In genomic region chr11:61304535-61304934, GRCm38 (mm10) we compare ENCODE assay signal across 22 mouse cellular contexts. TPM values are rescaled to one million over a fixed set of nuclear protein-coding genes. Genes with fewer than 3 reads are reported as not detected.
"Had no signal": no experiment of that assay in that cellular context is flagged by ENCODE, and none has a peak within 500 bp of the region (broad histone marks: within the 10 kb centered on the region; RNA-seq: fewer than 3 reads in every experiment).

No protein-coding gene starts in this region.

RNA-seq across cellular contexts. Expression of gene Slc47a2, which starts 38.1 kb away (rescaled TPM):
- total RNA-seq: heart, postnatal 14 days; heart, postnatal 25 days; heart, postnatal 36 days; hematopoietic stem cell, adult 5-6 weeks; layer of hippocampus, adult 2 months; layer of hippocampus, postnatal 25 days had no signal
- polyA plus RNA-seq: heart, embryonic 10.5 days; heart, embryonic 12.5 days; heart, embryonic 13.5 days; hindbrain, embryonic 10.5 days; hindbrain, embryonic 11.5 days; hindbrain, embryonic 12.5 days; hindbrain, embryonic 14.5 days; hindbrain, embryonic 15.5 days; inflammation-experienced regulatory T-cells, adult 6 months; intestine, embryonic 14.5 days; intestine, embryonic 15.5 days; intestine, embryonic 16.5 days; intestine, postnatal 0 days; kidney, embryonic 14.5 days; kidney, embryonic 15.5 days; large intestine, adult 2 months had no signal
